Mouse (Mus musculus): ENCODE data around the gene Ercc8. TPM values are rescaled to one million over a fixed set of nuclear protein-coding genes. Genes with fewer than 3 reads are reported as not detected.

Gene Ercc8
- polyA plus RNA-seq, 1 experiment from 2014 or later: 23.4 TPM

- Histone ChIP-seq H3K27ac (no peak overlapping the region), H3K4me3 (no peak overlapping the region), H3K9ac (no peak overlapping the region), H3K4me1 (no peaks in the 10 kb centered on the region), H3K4me2 (replicated peaks) (no peak overlapping the region), H3K27me3 (replicated peaks) (peaks cover 4% of the 10 kb centered on the region), H3K36me3 (no peaks in the 10 kb centered on the region), H3K9me3 (no peaks in the 10 kb centered on the region)
- WGBS: 69% methylated on average over 5 of the region's 5 CpGs
- ATAC-seq (ENCODE audit: low FRiP score, low read depth): no peak
Observed at GRCm38 (mm10) chr13:108208090-108208489, 49.6 kb downstream of the Ercc8 start.

GRCm38 (mm10) chr13:108210960-108211359, 52.4 kb downstream of the Ercc8 start:
- WGBS: 93% methylated on average over 8 of the region's 8 CpGs
- Histone ChIP-seq H3K27ac (no peak overlapping the region), H3K4me1 (peaks cover 12% of the 10 kb centered on the region), H3K27me3 (replicated peaks) (peaks cover 32% of the 10 kb centered on the region), H3K9me3 (no peaks in the 10 kb centered on the region), H3K4me3 (no peak overlapping the region), H3K36me3 (no peaks in the 10 kb centered on the region), H3K9ac (no peak overlapping the region), H3K4me2 (replicated peaks) (no peak overlapping the region)
- ATAC-seq (ENCODE audit: low FRiP score, low read depth): no peak

GRCm38 (mm10) chr13:108212397-108213018, 54.0 kb downstream of the Ercc8 start:
- H3K4me3 ChIP-seq: no peak overlapping the region
- H3K27ac ChIP-seq: no peak overlapping the region
- peaks cover 12% of the 10 kb centered on the region for H3K4me1 ChIP-seq
- H3K36me3 ChIP-seq: no peaks in the 10 kb centered on the region
- H3K27me3 ChIP-seq (replicated peaks): peaks cover 40% of the 10 kb centered on the region
- WGBS: 54% methylated on average over 5 of the region's 5 CpGs
- H3K4me2 ChIP-seq (replicated peaks): no peak overlapping the region
- ATAC-seq (ENCODE audit: low FRiP score, low read depth): no peak
- no peak overlapping the region for H3K9ac ChIP-seq
- H3K9me3 ChIP-seq: no peaks in the 10 kb centered on the region

- peak within 1 kb of the TSS; percentile 100 for H3K4me2 ChIP-seq (replicated peaks)
- under 1% methylated on average over 40 of the region's 40 CpGs for WGBS
Observed at GRCm38 (mm10) chr13:108214081-108214484, 55.6 kb downstream of the Ercc8 start, which contains the start of gene Elovl7. Gene Elovl7 (plus strand): TSS chr13:108214404.

GRCm38 (mm10) chr13:108214485-108215107, 56.1 kb downstream of the Ercc8 start:
- H3K36me3 ChIP-seq: no peaks in the 10 kb centered on the region
- WGBS: under 1% methylated on average over 42 of the region's 50 CpGs
- H3K4me2 ChIP-seq (replicated peaks): peak overlapping the region; percentile 100
- peaks cover 40% of the 10 kb centered on the region for H3K27me3 ChIP-seq (replicated peaks)
- no peaks in the 10 kb centered on the region for H3K9me3 ChIP-seq
- H3K4me3 ChIP-seq: peak overlapping the region; percentile 75
- ATAC-seq (ENCODE audit: low FRiP score, low read depth): peak; percentile 67
- H3K27ac ChIP-seq: no peak overlapping the region
- H3K9ac ChIP-seq: peak overlapping the region; percentile 69
- H3K4me1 ChIP-seq: peaks cover 12% of the 10 kb centered on the region

More at GRCm38 (mm10) chr13:108214081-108214484, 55.6 kb downstream of the Ercc8 start, which contains the start of gene Elovl7:
- peaks cover 40% of the 10 kb centered on the region for H3K27me3 ChIP-seq (replicated peaks)
- H3K9me3 ChIP-seq: no peaks in the 10 kb centered on the region
- H3K4me1 ChIP-seq: peaks cover 12% of the 10 kb centered on the region
- peak within 1 kb of the TSS; percentile 69 for H3K9ac ChIP-seq
- no peak within 1 kb of the TSS for H3K27ac ChIP-seq
- H3K4me3 ChIP-seq: peak within 1 kb of the TSS; percentile 75
- H3K36me3 ChIP-seq: no peaks in the 10 kb centered on the region
- peak; percentile 90 for ATAC-seq (ENCODE audit: low FRiP score, low read depth)

- WGBS: 5% methylated on average over 12 of the region's 12 CpGs
- ATAC-seq (ENCODE audit: low FRiP score, low read depth): no peak
- no peak overlapping the region for H3K27ac ChIP-seq
- no peaks in the 10 kb centered on the region for H3K36me3 ChIP-seq
- peak overlapping the region; percentile 100 for H3K4me2 ChIP-seq (replicated peaks)
- no peaks in the 10 kb centered on the region for H3K9me3 ChIP-seq
- H3K4me3 ChIP-seq: peak overlapping the region; percentile 75
- no peak overlapping the region for H3K9ac ChIP-seq
- peaks cover 40% of the 10 kb centered on the region for H3K27me3 ChIP-seq (replicated peaks)
- H3K4me1 ChIP-seq: peaks cover 12% of the 10 kb centered on the region
Observed at GRCm38 (mm10) chr13:108215231-108215780, 56.8 kb downstream of the Ercc8 start.

GRCm38 (mm10) chr13:108219773-108220172, 61.2 kb downstream of the Ercc8 start:
- Histone ChIP-seq H3K4me1 (peaks cover 5% of the 10 kb centered on the region), H3K27ac (no peak overlapping the region), H3K9me3 (no peaks in the 10 kb centered on the region), H3K27me3 (replicated peaks) (peaks cover 20% of the 10 kb centered on the region), H3K4me2 (replicated peaks) (no peak overlapping the region), H3K36me3 (no peaks in the 10 kb centered on the region), H3K9ac (no peak overlapping the region), H3K4me3 (no peak overlapping the region)
- ATAC-seq (ENCODE audit: low FRiP score, low read depth): no peak
- WGBS: 71% methylated on average over 7 of the region's 7 CpGs

GRCm38 (mm10) chr13:108229191-108229590, 70.7 kb downstream of the Ercc8 start:
- H3K4me1 ChIP-seq: no peaks in the 10 kb centered on the region
- no peak overlapping the region for H3K4me2 ChIP-seq (replicated peaks)
- H3K36me3 ChIP-seq: no peaks in the 10 kb centered on the region
- 78% methylated on average over 3 of the region's 3 CpGs for WGBS
- no peaks in the 10 kb centered on the region for H3K27me3 ChIP-seq (replicated peaks)
- no peak overlapping the region for H3K9ac ChIP-seq
- ATAC-seq (ENCODE audit: low FRiP score, low read depth): no peak
- no peaks in the 10 kb centered on the region for H3K9me3 ChIP-seq
- no peak overlapping the region for H3K4me3 ChIP-seq
- no peak overlapping the region for H3K27ac ChIP-seq

GRCm38 (mm10) chr13:108229634-108230330, 71.3 kb downstream of the Ercc8 start:
- no peaks in the 10 kb centered on the region for H3K9me3 ChIP-seq
- H3K36me3 ChIP-seq: no peaks in the 10 kb centered on the region
- no peaks in the 10 kb centered on the region for H3K27me3 ChIP-seq (replicated peaks)
- WGBS: 60% methylated on average over 6 of the region's 6 CpGs
- no peak overlapping the region for H3K4me2 ChIP-seq (replicated peaks)
- no peak for ATAC-seq (ENCODE audit: low FRiP score, low read depth)
- no peaks in the 10 kb centered on the region for H3K4me1 ChIP-seq
- H3K4me3 ChIP-seq: no peak overlapping the region
- no peak overlapping the region for H3K9ac ChIP-seq
- H3K27ac ChIP-seq: no peak overlapping the region

- Histone ChIP-seq H3K4me1 (no peaks in the 10 kb centered on the region), H3K9me3 (no peaks in the 10 kb centered on the region), H3K9ac (no peak overlapping the region), H3K4me2 (replicated peaks) (no peak overlapping the region), H3K36me3 (no peaks in the 10 kb centered on the region), H3K27ac (no peak overlapping the region), H3K27me3 (replicated peaks) (no peaks in the 10 kb centered on the region), H3K4me3 (no peak overlapping the region)
- 71% methylated on average over 4 of the region's 4 CpGs for WGBS
- ATAC-seq (ENCODE audit: low FRiP score, low read depth): no peak
Observed at GRCm38 (mm10) chr13:108240012-108240411, 81.5 kb downstream of the Ercc8 start.

GRCm38 (mm10) chr13:108241715-108242114, 83.2 kb downstream of the Ercc8 start:
- no peak for ATAC-seq (ENCODE audit: low FRiP score, low read depth)
- WGBS: 89% methylated on average over 5 of the region's 5 CpGs
- no peak overlapping the region for H3K9ac ChIP-seq

More at GRCm38 (mm10) chr13:108241715-108242114, 83.2 kb downstream of the Ercc8 start:
- H3K4me1 ChIP-seq: no peaks in the 10 kb centered on the region
- H3K4me3 ChIP-seq: no peak overlapping the region
- H3K36me3 ChIP-seq: no peaks in the 10 kb centered on the region
- no peak overlapping the region for H3K4me2 ChIP-seq (replicated peaks)
- H3K27ac ChIP-seq: no peak overlapping the region
- H3K27me3 ChIP-seq (replicated peaks): no peaks in the 10 kb centered on the region
- H3K9me3 ChIP-seq: no peaks in the 10 kb centered on the region
